Mouse (Mus musculus) spleen, adult 2 months (tissue): ENCODE data around the gene Wnt10b.

Source experiments
- CTCF ChIP-seq: fragments of 200-500 bp; IDR thresholded peaks from 2 replicates; pipeline ENCODE4 v1.5.1; 2011; ENCODE audit warnings: mild to moderate bottlenecking, inconsistent platforms; ENCODE audit not compliant: insufficient read depth, insufficient read length, insufficient replicate concordance; ENCODE audit errors: extremely low read depth
- POLR2A ChIP-seq: fragments of 200-500 bp; IDR thresholded peaks from 2 replicates; pipeline ENCODE4 v1.6.1; 2011; ENCODE audit warnings: low read depth, low read length, inconsistent platforms

- TF ChIP-seq CTCF (no peak), POLR2A (no peak)
Observed at GRCm38 (mm10) chr15:98778191-98778770, 331 bp upstream of the Wnt10b start.
